Mouse (Mus musculus): ENCODE data around the gene 5031439G07Rik. TPM values are rescaled to one million over a fixed set of nuclear protein-coding genes. Genes with fewer than 3 reads are reported as not detected.
A peak's percentile ranks its signal among the peaks of the same experiment; 100 is the strongest.

The 5031439G07Rik gene
- polyA plus RNA-seq, 1 experiment from 2014 or later: 13.5 TPM

GRCm38 (mm10) chr15:84964771-84965170, 23.6 kb downstream of the 5031439G07Rik start:
- Histone ChIP-seq H3K9me3 (ENCODE audit: low read depth, low read length) (no peaks in the 10 kb centered on the region), H3K4me2 (no peak overlapping the region), H3K27ac (ENCODE audit: low read depth) (no peak overlapping the region), H3K9ac (no peak overlapping the region), H3K4me1 (ENCODE audit: insufficient read depth) (no peaks in the 10 kb centered on the region), H3K27me3 (ENCODE audit: insufficient read depth, low read length) (no peaks in the 10 kb centered on the region), H3K4me3 (ENCODE audit: low read depth, low read length) (no peak overlapping the region), H3K36me3 (ENCODE audit: insufficient read depth) (no peaks in the 10 kb centered on the region)
- DNase-seq (no peak), ATAC-seq (ENCODE audit: insufficient read depth) (no peak)
- no peak for TF ChIP-seq CTCF (IDR thresholded peaks at IDR 0.05; ENCODE audit: low read depth)
- WGBS: 78% methylated on average over 5 of the region's 5 CpGs

GRCm38 (mm10) chr15:84962518-84962917, 25.8 kb downstream of the 5031439G07Rik start:
- no peak overlapping the region for H3K9ac ChIP-seq
- DNase-seq (no peak), ATAC-seq (ENCODE audit: insufficient read depth) (no peak)
- H3K4me3 ChIP-seq (ENCODE audit: low read depth, low read length): no peak overlapping the region
- H3K4me1 ChIP-seq (ENCODE audit: insufficient read depth): no peaks in the 10 kb centered on the region
- H3K27me3 ChIP-seq (ENCODE audit: insufficient read depth, low read length): no peaks in the 10 kb centered on the region
- 80% methylated on average over 2 of the region's 2 CpGs for WGBS
- H3K4me2 ChIP-seq: no peak overlapping the region
- TF ChIP-seq CTCF (IDR thresholded peaks at IDR 0.05; ENCODE audit: low read depth): no peak
- no peaks in the 10 kb centered on the region for H3K9me3 ChIP-seq (ENCODE audit: low read depth, low read length)
- H3K36me3 ChIP-seq (ENCODE audit: insufficient read depth): no peaks in the 10 kb centered on the region
- H3K27ac ChIP-seq (ENCODE audit: low read depth): no peak overlapping the region

GRCm38 (mm10) chr15:84960692-84961091, 27.7 kb downstream of the 5031439G07Rik start:
- Histone ChIP-seq H3K9me3 (ENCODE audit: low read depth, low read length) (no peaks in the 10 kb centered on the region), H3K9ac (no peak overlapping the region), H3K27ac (ENCODE audit: low read depth) (no peak overlapping the region), H3K4me2 (no peak overlapping the region), H3K4me1 (ENCODE audit: insufficient read depth) (no peaks in the 10 kb centered on the region), H3K27me3 (ENCODE audit: insufficient read depth, low read length) (no peaks in the 10 kb centered on the region), H3K4me3 (ENCODE audit: low read depth, low read length) (no peak overlapping the region), H3K36me3 (ENCODE audit: insufficient read depth) (peaks cover 1% of the 10 kb centered on the region; the same call in 1 of the 2 replicates)
- DNase-seq (no peak), ATAC-seq (ENCODE audit: insufficient read depth) (no peak)
- 32% methylated on average over 8 of the region's 8 CpGs for WGBS
- TF ChIP-seq CTCF (IDR thresholded peaks at IDR 0.05; ENCODE audit: low read depth): no peak

GRCm38 (mm10) chr15:84959891-84960290, 28.5 kb downstream of the 5031439G07Rik start:
- H3K9ac ChIP-seq: no peak overlapping the region
- no peak overlapping the region for H3K4me2 ChIP-seq
- no peak overlapping the region for H3K4me3 ChIP-seq (ENCODE audit: low read depth, low read length)
- no peak for TF ChIP-seq CTCF (IDR thresholded peaks at IDR 0.05; ENCODE audit: low read depth)
- no peaks in the 10 kb centered on the region for H3K9me3 ChIP-seq (ENCODE audit: low read depth, low read length)
- no peak for DNase-seq
- H3K4me1 ChIP-seq (ENCODE audit: insufficient read depth): no peaks in the 10 kb centered on the region
- no peaks in the 10 kb centered on the region for H3K27me3 ChIP-seq (ENCODE audit: insufficient read depth, low read length)
- H3K36me3 ChIP-seq (ENCODE audit: insufficient read depth): peaks cover 9% of the 10 kb centered on the region
- no peak for ATAC-seq (ENCODE audit: insufficient read depth)
- 65% methylated on average over 6 of the region's 6 CpGs for WGBS
- no peak overlapping the region for H3K27ac ChIP-seq (ENCODE audit: low read depth)

GRCm38 (mm10) chr15:84958331-84958730, 30.0 kb downstream of the 5031439G07Rik start:
- Histone ChIP-seq H3K4me3 (ENCODE audit: low read depth, low read length) (no peak overlapping the region), H3K9ac (no peak overlapping the region), H3K36me3 (ENCODE audit: insufficient read depth) (peaks cover 20% of the 10 kb centered on the region), H3K27me3 (ENCODE audit: insufficient read depth, low read length) (no peaks in the 10 kb centered on the region), H3K4me2 (no peak overlapping the region), H3K4me1 (ENCODE audit: insufficient read depth) (no peaks in the 10 kb centered on the region), H3K9me3 (ENCODE audit: low read depth, low read length) (no peaks in the 10 kb centered on the region), H3K27ac (ENCODE audit: low read depth) (no peak overlapping the region)
- ATAC-seq (ENCODE audit: insufficient read depth) (no peak), DNase-seq (no peak)
- no peak for TF ChIP-seq CTCF (IDR thresholded peaks at IDR 0.05; ENCODE audit: low read depth)
- WGBS: 94% methylated on average over 3 of the region's 3 CpGs

- ATAC-seq (ENCODE audit: insufficient read depth): no peak
- 32% methylated on average over 3 of the region's 3 CpGs for WGBS
- H3K36me3 ChIP-seq (ENCODE audit: insufficient read depth): peaks cover 22% of the 10 kb centered on the region
These were observed 30.5 kb downstream of the 5031439G07Rik start for GRCm38 (mm10) chr15:84957851-84958250.

GRCm38 (mm10) chr15:84953259-84953658, 35.1 kb downstream of the 5031439G07Rik start:
- H3K4me3 ChIP-seq (ENCODE audit: low read depth, low read length): no peak overlapping the region
- ATAC-seq (ENCODE audit: insufficient read depth) (no peak), DNase-seq (no peak)
- 91% methylated on average over 11 of the region's 11 CpGs for WGBS
- no peaks in the 10 kb centered on the region for H3K27me3 ChIP-seq (ENCODE audit: insufficient read depth, low read length)
- no peaks in the 10 kb centered on the region for H3K4me1 ChIP-seq (ENCODE audit: insufficient read depth)
- TF ChIP-seq CTCF (IDR thresholded peaks at IDR 0.05; ENCODE audit: low read depth): no peak
- H3K4me2 ChIP-seq: no peak overlapping the region
- H3K36me3 ChIP-seq (ENCODE audit: insufficient read depth): peaks cover 47% of the 10 kb centered on the region
- no peak overlapping the region for H3K27ac ChIP-seq (ENCODE audit: low read depth)
- H3K9ac ChIP-seq: no peak overlapping the region
- H3K9me3 ChIP-seq (ENCODE audit: low read depth, low read length): no peaks in the 10 kb centered on the region

More at GRCm38 (mm10) chr15:84957851-84958250, 30.5 kb downstream of the 5031439G07Rik start:
- H3K9ac ChIP-seq: no peak overlapping the region
- H3K9me3 ChIP-seq (ENCODE audit: low read depth, low read length): no peaks in the 10 kb centered on the region
- TF ChIP-seq CTCF (IDR thresholded peaks at IDR 0.05; ENCODE audit: low read depth): no peak
- peak; percentile 58 for DNase-seq
- no peaks in the 10 kb centered on the region for H3K27me3 ChIP-seq (ENCODE audit: insufficient read depth, low read length)
- H3K27ac ChIP-seq (ENCODE audit: low read depth): no peak overlapping the region
- H3K4me2 ChIP-seq: no peak overlapping the region
- H3K4me1 ChIP-seq (ENCODE audit: insufficient read depth): no peaks in the 10 kb centered on the region
- no peak overlapping the region for H3K4me3 ChIP-seq (ENCODE audit: low read depth, low read length)

- peaks cover 57% of the 10 kb centered on the region for H3K36me3 ChIP-seq (ENCODE audit: insufficient read depth)
- no peak for ATAC-seq (ENCODE audit: insufficient read depth)
- no peak for TF ChIP-seq CTCF (IDR thresholded peaks at IDR 0.05; ENCODE audit: low read depth)
These were observed 38.3 kb downstream of the 5031439G07Rik start for GRCm38 (mm10) chr15:84950053-84950452.

More at GRCm38 (mm10) chr15:84950053-84950452, 38.3 kb downstream of the 5031439G07Rik start:
- Histone ChIP-seq H3K9me3 (ENCODE audit: low read depth, low read length) (no peaks in the 10 kb centered on the region), H3K4me1 (ENCODE audit: insufficient read depth) (no peaks in the 10 kb centered on the region), H3K27ac (ENCODE audit: low read depth) (no peak overlapping the region), H3K4me2 (no peak overlapping the region), H3K4me3 (ENCODE audit: low read depth, low read length) (no peak overlapping the region), H3K27me3 (ENCODE audit: insufficient read depth, low read length) (no peaks in the 10 kb centered on the region), H3K9ac (no peak overlapping the region)
- DNase-seq: no peak
- 82% methylated on average over 4 of the region's 4 CpGs for WGBS
